In the genomic region with DNA sequence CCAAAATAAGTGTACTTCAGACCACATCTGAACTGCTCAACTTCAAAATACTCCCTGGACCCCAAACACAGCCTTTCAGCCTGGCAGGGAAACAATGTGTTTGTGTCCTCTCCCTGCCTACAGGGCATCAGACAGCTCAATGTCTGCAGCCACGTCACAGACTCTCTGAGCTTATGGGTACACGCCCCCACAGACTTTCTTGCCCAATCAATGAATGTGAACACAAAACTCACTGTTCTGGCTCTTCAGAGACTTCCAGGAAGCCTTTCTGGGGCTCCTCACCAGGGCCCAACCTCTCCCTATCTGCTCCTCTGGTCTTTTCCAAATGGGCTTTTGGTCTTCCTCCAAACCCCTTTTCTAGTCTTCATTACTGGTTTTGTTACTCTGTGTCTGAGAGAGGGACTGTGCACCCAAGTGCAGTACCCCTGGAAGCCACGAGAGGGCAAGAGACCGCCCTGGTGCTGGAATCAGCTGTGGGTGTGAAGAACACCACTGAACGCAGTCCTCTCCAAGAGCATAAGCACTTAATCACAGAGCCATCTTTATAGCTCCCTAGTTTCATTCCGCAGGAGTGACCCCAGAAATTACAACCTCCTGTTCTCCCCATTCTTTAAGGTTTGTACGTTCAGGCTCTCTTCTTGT, we compare ENCODE assay signal across 9 mouse cellular contexts. TPM values are rescaled to one million over a fixed set of nuclear protein-coding genes. Genes with fewer than 3 reads are reported as not detected.
DNase-seq lines count a peak whose midpoint lies in the region; ATAC-seq and TF ChIP-seq lines count a peak whose summit lies in the region.
"Had no signal": no experiment of that assay in that cellular context is flagged by ENCODE, and none has a peak within 500 bp of the region (broad histone marks: within the 10 kb centered on the region; RNA-seq: fewer than 3 reads in every experiment).

No protein-coding gene starts in this region.

- no peak overlapping the region for H3K27ac ChIP-seq in hindbrain, embryonic 11.5 days (ENCODE audit: low read depth, low read length)
- H3K27ac ChIP-seq in hindbrain, embryonic 14.5 days: no peak overlapping the region
- H3K27ac ChIP-seq in bone marrow, adult 2 months (ENCODE audit: control insufficient read depth, insufficient read depth, low read depth, low read length, poor library complexity): no peak overlapping the region
- H3K27ac ChIP-seq in lung, postnatal 0 days (ENCODE audit: low read length): 0 out of 2 replicates have a peak overlapping the region, but pooled peaks have one; percentile 20
- no peak overlapping the region for H3K27ac ChIP-seq in stomach, embryonic 16.5 days (ENCODE audit: low read length)

- H3K9ac ChIP-seq in hindbrain, embryonic 11.5 days (ENCODE audit: low read depth, low read length): no peak overlapping the region
- no peak overlapping the region for H3K9ac ChIP-seq in hindbrain, embryonic 14.5 days
- H3K9ac ChIP-seq in lung, postnatal 0 days (replicated peaks; ENCODE audit: low read depth): no peak overlapping the region
- H3K9ac ChIP-seq in stomach, embryonic 16.5 days (ENCODE audit: low read length): no peak overlapping the region

- no peak for TF ChIP-seq EP300 in lung, postnatal 0 days (IDR thresholded peaks at IDR 0.05)

- H3K9me3 ChIP-seq in hindbrain, embryonic 11.5 days (ENCODE audit: control insufficient read depth, low read length): no peaks in the 10 kb centered on the region
- no peaks in the 10 kb centered on the region for H3K9me3 ChIP-seq in hindbrain, embryonic 14.5 days (ENCODE audit: control insufficient read depth, low read length)
- H3K9me3 ChIP-seq in lung, postnatal 0 days (ENCODE audit: low read length): no peaks in the 10 kb centered on the region
- no peaks in the 10 kb centered on the region for H3K9me3 ChIP-seq in stomach, embryonic 16.5 days (replicated peaks; ENCODE audit: control insufficient read depth, low read length)

- DNase-seq in hindbrain, embryonic 11.5 days (ENCODE audit: low spot score): peak; percentile 63
- DNase-seq in hindbrain, embryonic 14.5 days (ENCODE audit: low spot score): no peak
- DNase-seq in CD8-positive naive resting alpha-beta T cell, adult 2 months (ENCODE audit: low read depth in 2 of 2, low spot score in 2 of 2): peak; percentile 68 to 75
- DNase-seq in heart, postnatal 4 days: peak; percentile 78
- DNase-seq in lung, postnatal 0 days (ENCODE audit: low spot score): peak; percentile 80
- DNase-seq in right cerebral cortex, adult 18-20 months: no peak

- H3K4me1 ChIP-seq in hindbrain, embryonic 11.5 days (replicated peaks; ENCODE audit: control insufficient read depth, insufficient read depth, low read length): no peaks in the 10 kb centered on the region
- H3K4me1 ChIP-seq in hindbrain, embryonic 14.5 days (replicated peaks; ENCODE audit: control insufficient read depth, insufficient read depth, low read length): no peaks in the 10 kb centered on the region
- H3K4me1 ChIP-seq in bone marrow, adult 2 months (ENCODE audit: control insufficient read depth, insufficient read depth, low read length): no peaks in the 10 kb centered on the region
- H3K4me1 ChIP-seq in lung, postnatal 0 days (ENCODE audit: insufficient read depth, low read depth, low read length): no peaks in the 10 kb centered on the region
- no peaks in the 10 kb centered on the region for H3K4me1 ChIP-seq in stomach, embryonic 16.5 days (ENCODE audit: control insufficient read depth, insufficient read depth, low read length)

- TF ChIP-seq POLR2A in bone marrow, adult 2 months (IDR thresholded peaks at IDR 0.05; ENCODE audit: borderline replicate concordance, control insufficient read depth, low read depth, low read length): no peak

- TF ChIP-seq CTCF in bone marrow, adult 2 months (IDR thresholded peaks at IDR 0.05; ENCODE audit: control insufficient read depth, insufficient read depth, low read length): peak; percentile 85
- peak; percentile 88 for TF ChIP-seq CTCF in lung, postnatal 0 days (IDR thresholded peaks at IDR 0.05)

- no peak overlapping the region for H3K4me2 ChIP-seq in hindbrain, embryonic 11.5 days (replicated peaks; ENCODE audit: low read depth, low read length)
- no peak overlapping the region for H3K4me2 ChIP-seq in hindbrain, embryonic 14.5 days (replicated peaks)
- H3K4me2 ChIP-seq in lung, postnatal 0 days (replicated peaks; ENCODE audit: low read depth, low read length): no peak overlapping the region
- H3K4me2 ChIP-seq in stomach, embryonic 16.5 days (ENCODE audit: low read depth, low read length): no peak overlapping the region

- H3K4me3 ChIP-seq in hindbrain, embryonic 11.5 days (ENCODE audit: low read depth, low read length): no peak overlapping the region
- no peak overlapping the region for H3K4me3 ChIP-seq in hindbrain, embryonic 14.5 days (replicated peaks; ENCODE audit: low read length)
- H3K4me3 ChIP-seq in bone marrow, adult 2 months (replicated peaks; ENCODE audit: control insufficient read depth, low read depth, low read length): no peak overlapping the region
- no peak overlapping the region for H3K4me3 ChIP-seq in lung, postnatal 0 days (ENCODE audit: low read depth, low read length)
- no peak overlapping the region for H3K4me3 ChIP-seq in stomach, embryonic 16.5 days (replicated peaks; ENCODE audit: low read length)
- H3K4me3 ChIP-seq: erythroblast, embryonic 14.5 days had no signal

- WGBS in hindbrain, embryonic 11.5 days: 75% methylated on average over 7 of the region's 7 CpGs
- WGBS in hindbrain, embryonic 14.5 days: 71% methylated on average over 7 of the region's 7 CpGs
- 58% methylated on average over 7 of the region's 7 CpGs for WGBS in bone marrow, adult 2 months
- 57% methylated on average over 7 of the region's 7 CpGs for WGBS in lung, postnatal 0 days
- WGBS in stomach, embryonic 16.5 days: 67% methylated on average over 7 of the region's 7 CpGs

- no peak for ATAC-seq in hindbrain, embryonic 11.5 days (ENCODE audit: low FRiP score)
- ATAC-seq in hindbrain, embryonic 14.5 days (ENCODE audit: low FRiP score): no peak
- ATAC-seq in lung, postnatal 0 days: peak; percentile 85
- 0 out of 2 replicates have a peak, but pooled peaks have one; percentile 38 for ATAC-seq in stomach, embryonic 16.5 days (ENCODE audit: insufficient read depth, low FRiP score)

- no peaks in the 10 kb centered on the region for H3K27me3 ChIP-seq in hindbrain, embryonic 11.5 days (ENCODE audit: control insufficient read depth, insufficient read depth, low read length)
- H3K27me3 ChIP-seq in hindbrain, embryonic 14.5 days (ENCODE audit: control insufficient read depth, insufficient read depth, low read length): no peaks in the 10 kb centered on the region
- no peaks in the 10 kb centered on the region for H3K27me3 ChIP-seq in lung, postnatal 0 days (replicated peaks; ENCODE audit: insufficient read depth, low read length)
- H3K27me3 ChIP-seq in stomach, embryonic 16.5 days (ENCODE audit: control insufficient read depth, insufficient read depth, low read length): no peaks in the 10 kb centered on the region

- H3K36me3 ChIP-seq in hindbrain, embryonic 11.5 days (ENCODE audit: control insufficient read depth, insufficient read depth, low read length): peaks cover 35% of the 10 kb centered on the region
- H3K36me3 ChIP-seq in hindbrain, embryonic 14.5 days (replicated peaks; ENCODE audit: control insufficient read depth, insufficient read depth): peaks cover 98% of the 10 kb centered on the region
- peaks cover 23% of the 10 kb centered on the region for H3K36me3 ChIP-seq in lung, postnatal 0 days (ENCODE audit: insufficient read depth, low read length)
- H3K36me3 ChIP-seq in stomach, embryonic 16.5 days (ENCODE audit: control insufficient read depth, insufficient read depth, low read length): peaks cover 61% of the 10 kb centered on the region

RNA-seq across cellular contexts. Expression of gene Prr12, which starts 14.8 kb away (rescaled TPM):
- 13.0 and 16.0 TPM in 2 replicates for polyA plus RNA-seq in hindbrain, embryonic 11.5 days (2014; fragmentation: Nextera tagmentation; extraction: Ambion mirVana)
- 16.5 and 16.8 TPM in 2 replicates for polyA plus RNA-seq in hindbrain, embryonic 14.5 days (2014; fragmentation: Nextera tagmentation; extraction: Ambion mirVana)
- polyA plus RNA-seq in bone marrow, adult 2 months (2011; ENCODE audit: insufficient read depth, insufficient read length, low replicate concordance, missing spikeins): 8.6 and 14.3 TPM in 2 replicates
- 10 to 100 TPM; 35.4 to 36.7 TPM for total RNA-seq in heart, postnatal 4 days (2021)
- polyA plus RNA-seq in lung, postnatal 0 days (2015; fragmentation: Nextera tagmentation; extraction: Ambion mirVana): 6.4 and 6.7 TPM in 2 replicates
- 8.3 and 8.7 TPM in 2 replicates for polyA plus RNA-seq in stomach, embryonic 16.5 days (2015; fragmentation: Nextera tagmentation; extraction: Ambion mirVana)

RNA-seq across cellular contexts. Expression of gene Rras, which starts 20.1 kb away (rescaled TPM):
- polyA plus RNA-seq in hindbrain, embryonic 11.5 days (2014; fragmentation: Nextera tagmentation; extraction: Ambion mirVana): 21.2 and 21.6 TPM in 2 replicates
- polyA plus RNA-seq in hindbrain, embryonic 14.5 days (2014; fragmentation: Nextera tagmentation; extraction: Ambion mirVana): 14.2 and 15.2 TPM in 2 replicates
- 11.0 and 14.9 TPM in 2 replicates for polyA plus RNA-seq in bone marrow, adult 2 months (2011; ENCODE audit: insufficient read depth, insufficient read length, low replicate concordance, missing spikeins)
- 10 to 100 TPM; 71.2 to 73.4 TPM for total RNA-seq in heart, postnatal 4 days (2021)
- polyA plus RNA-seq in lung, postnatal 0 days (2015; fragmentation: Nextera tagmentation; extraction: Ambion mirVana): 160 TPM in 2 replicates
- 63.6 and 68.0 TPM in 2 replicates for polyA plus RNA-seq in stomach, embryonic 16.5 days (2015; fragmentation: Nextera tagmentation; extraction: Ambion mirVana)

RNA-seq across cellular contexts. Expression of gene Scaf1, which starts 21.7 kb away (rescaled TPM):
- polyA plus RNA-seq in hindbrain, embryonic 11.5 days (2014; fragmentation: Nextera tagmentation; extraction: Ambion mirVana): 44.0 and 49.6 TPM in 2 replicates
- 59.7 and 61.9 TPM in 2 replicates for polyA plus RNA-seq in hindbrain, embryonic 14.5 days (2014; fragmentation: Nextera tagmentation; extraction: Ambion mirVana)
- 45.6 and 72.1 TPM in 2 replicates for polyA plus RNA-seq in bone marrow, adult 2 months (2011; ENCODE audit: insufficient read depth, insufficient read length, low replicate concordance, missing spikeins)
- 10 to 100 TPM; 78.5 to 80.3 TPM for total RNA-seq in heart, postnatal 4 days (2021)
- polyA plus RNA-seq in lung, postnatal 0 days (2015; fragmentation: Nextera tagmentation; extraction: Ambion mirVana): 18.1 and 20.5 TPM in 2 replicates
- 22.9 and 24.5 TPM in 2 replicates for polyA plus RNA-seq in stomach, embryonic 16.5 days (2015; fragmentation: Nextera tagmentation; extraction: Ambion mirVana)

RNA-seq across cellular contexts. Expression of gene Nosip, which starts 24.4 kb away (rescaled TPM):
- polyA plus RNA-seq in hindbrain, embryonic 11.5 days (2014; fragmentation: Nextera tagmentation; extraction: Ambion mirVana): 58.2 and 62.7 TPM in 2 replicates
- 57.9 and 62.1 TPM in 2 replicates for polyA plus RNA-seq in hindbrain, embryonic 14.5 days (2014; fragmentation: Nextera tagmentation; extraction: Ambion mirVana)
- 31.8 and 44.8 TPM in 2 replicates for polyA plus RNA-seq in bone marrow, adult 2 months (2011; ENCODE audit: insufficient read depth, insufficient read length, low replicate concordance, missing spikeins)
- total RNA-seq in heart, postnatal 4 days (2021): 10 to 100 TPM; 31.7 to 34.6 TPM
- 54.6 and 62.8 TPM in 2 replicates for polyA plus RNA-seq in lung, postnatal 0 days (2015; fragmentation: Nextera tagmentation; extraction: Ambion mirVana)
- 55.7 TPM in 2 replicates for polyA plus RNA-seq in stomach, embryonic 16.5 days (2015; fragmentation: Nextera tagmentation; extraction: Ambion mirVana)

RNA-seq across cellular contexts. Expression of gene Prrg2, which starts 24.6 kb away (rescaled TPM):
- polyA plus RNA-seq in hindbrain, embryonic 11.5 days (2014; fragmentation: Nextera tagmentation; extraction: Ambion mirVana): 15.7 and 17.1 TPM in 2 replicates
- polyA plus RNA-seq in hindbrain, embryonic 14.5 days (2014; fragmentation: Nextera tagmentation; extraction: Ambion mirVana): 12.8 and 13.9 TPM in 2 replicates
- 13.8 and 18.2 TPM in 2 replicates for polyA plus RNA-seq in bone marrow, adult 2 months (2011; ENCODE audit: insufficient read depth, insufficient read length, low replicate concordance, missing spikeins)
- total RNA-seq in heart, postnatal 4 days (2021): 10 to 100 TPM in 1 of 2 experiments, 1 to 10 TPM in 1; 9.5 to 10.2 TPM
- 36.8 and 40.8 TPM in 2 replicates for polyA plus RNA-seq in lung, postnatal 0 days (2015; fragmentation: Nextera tagmentation; extraction: Ambion mirVana)
- polyA plus RNA-seq in stomach, embryonic 16.5 days (2015; fragmentation: Nextera tagmentation; extraction: Ambion mirVana): 24.7 and 27.4 TPM in 2 replicates

Comparison
In these comparisons a context has a peak if more than half of its experiments do, and no peak if none do; other contexts are left out.
1. DNase-seq: peak in hindbrain, embryonic 11.5 days (single experiment), CD8-positive naive resting alpha-beta T cell, adult 2 months (2 of 2), heart, postnatal 4 days (single experiment) and lung, postnatal 0 days (single experiment); none in hindbrain, embryonic 14.5 days (single experiment) and right cerebral cortex, adult 18-20 months (single experiment).
2. ATAC-seq: peak in lung, postnatal 0 days (single experiment) and stomach, embryonic 16.5 days (single experiment); none in hindbrain, embryonic 11.5 days (single experiment) and hindbrain, embryonic 14.5 days (single experiment).